18 mouse cellular contexts compared by ENCODE assay signal in genomic region chr8:117458440-117458839, GRCm38 (mm10). TPM values are rescaled to one million over a fixed set of nuclear protein-coding genes. Genes with fewer than 3 reads are reported as not detected.
A peak's percentile ranks its signal among the peaks of the same experiment; 100 is the strongest.
DNase-seq lines count a peak whose midpoint lies in the region; ATAC-seq and TF ChIP-seq lines count a peak whose summit lies in the region.
"Had no signal": no experiment of that assay in that cellular context is flagged by ENCODE, and none has a peak within 500 bp of the region (broad histone marks: within the 10 kb centered on the region; RNA-seq: fewer than 3 reads in every experiment).

No protein-coding gene starts in this region.

- no peak overlapping the region for H3K4me3 ChIP-seq in lung, embryonic 14.5 days (ENCODE audit: low read depth, low read length)
- H3K4me3 ChIP-seq in lung, adult 2 months (replicated peaks; ENCODE audit: extremely low read depth, low read depth, low read length) = no peak overlapping the region
- H3K4me3 ChIP-seq in hindbrain, embryonic 13.5 days = no peak overlapping the region
- H3K4me3 ChIP-seq in limb, embryonic 12.5 days (replicated peaks) = no peak overlapping the region
- H3K4me3 ChIP-seq: embryonic facial prominence, embryonic 15.5 days; midbrain, embryonic 15.5 days had no signal

- intact Hi-C loops in left cerebral cortex, postnatal 14 days (cut with DNase I) = no loop called here

- no peaks in the 10 kb centered on the region for H3K9me3 ChIP-seq in lung, embryonic 14.5 days (ENCODE audit: low read depth, low read length)
- no peaks in the 10 kb centered on the region for H3K9me3 ChIP-seq in hindbrain, embryonic 13.5 days
- no peaks in the 10 kb centered on the region for H3K9me3 ChIP-seq in limb, embryonic 12.5 days
- H3K9me3 ChIP-seq: embryonic facial prominence, embryonic 15.5 days; midbrain, embryonic 15.5 days had no signal

- H3K27me3 ChIP-seq in lung, embryonic 14.5 days (ENCODE audit: insufficient read depth, low read length) = no peaks in the 10 kb centered on the region
- no peaks in the 10 kb centered on the region for H3K27me3 ChIP-seq in hindbrain, embryonic 13.5 days
- H3K27me3 ChIP-seq in limb, embryonic 12.5 days = no peaks in the 10 kb centered on the region
- H3K27me3 ChIP-seq: embryonic facial prominence, embryonic 15.5 days; midbrain, embryonic 15.5 days had no signal

- no peak overlapping the region for H3K4me2 ChIP-seq in lung, embryonic 14.5 days
- no peak overlapping the region for H3K4me2 ChIP-seq in hindbrain, embryonic 13.5 days
- H3K4me2 ChIP-seq in limb, embryonic 12.5 days = no peak overlapping the region
- H3K4me2 ChIP-seq: embryonic facial prominence, embryonic 15.5 days; midbrain, embryonic 15.5 days had no signal

- no peak for TF ChIP-seq CTCF in lung, embryonic 14.5 days (IDR thresholded peaks at IDR 0.05; ENCODE audit: low read depth)
- no peak for TF ChIP-seq CTCF in lung, adult 2 months (IDR thresholded peaks at IDR 0.05; ENCODE audit: insufficient read depth, low read length)

- 0 out of 2 replicates have a peak, but pooled peaks have one; percentile 53 for ATAC-seq in lung, embryonic 14.5 days (ENCODE audit: insufficient read depth)
- ATAC-seq in hindbrain, embryonic 13.5 days (ENCODE audit: low FRiP score) = no peak
- ATAC-seq in limb, embryonic 12.5 days (ENCODE audit: insufficient number of reproducible peaks, insufficient read depth, low FRiP score, low TSS enrichment, low read depth) = no peak
- ATAC-seq: midbrain, embryonic 15.5 days had no signal

- 53% methylated on average over 4 of the region's 5 CpGs for WGBS in lung, embryonic 14.5 days
- 42% methylated on average over 5 of the region's 5 CpGs for WGBS in lung, adult 2 months
- 65% methylated on average over 4 of the region's 5 CpGs for WGBS in hindbrain, embryonic 13.5 days
- WGBS in limb, embryonic 12.5 days = 62% methylated on average over 5 of the region's 5 CpGs

- TF ChIP-seq POLR2A in lung, adult 2 months (IDR thresholded peaks at IDR 0.05; ENCODE audit: borderline replicate concordance, extremely low read depth, low read depth, low read length) = no peak

- H3K27ac ChIP-seq in lung, embryonic 14.5 days (ENCODE audit: low read depth) = no peak overlapping the region
- peak overlapping the region; percentile 49; the same call in 1 of the 2 replicates for H3K27ac ChIP-seq in hindbrain, embryonic 13.5 days
- H3K27ac ChIP-seq in limb, embryonic 12.5 days = 0 out of 2 replicates have a peak overlapping the region, but pooled peaks have one; percentile 12
- H3K27ac ChIP-seq: embryonic facial prominence, embryonic 15.5 days; midbrain, embryonic 15.5 days had no signal

- no peaks in the 10 kb centered on the region for H3K4me1 ChIP-seq in lung, embryonic 14.5 days (ENCODE audit: insufficient read depth)
- H3K4me1 ChIP-seq in lung, adult 2 months (ENCODE audit: control insufficient read depth, insufficient read depth, low read length) = no peaks in the 10 kb centered on the region
- peaks cover 23% of the 10 kb centered on the region for H3K4me1 ChIP-seq in hindbrain, embryonic 13.5 days (replicated peaks)
- peaks cover 9% of the 10 kb centered on the region for H3K4me1 ChIP-seq in limb, embryonic 12.5 days (replicated peaks)
- H3K4me1 ChIP-seq: embryonic facial prominence, embryonic 15.5 days had no signal

- H3K9ac ChIP-seq in lung, embryonic 14.5 days = no peak overlapping the region
- no peak overlapping the region for H3K9ac ChIP-seq in hindbrain, embryonic 13.5 days
- no peak overlapping the region for H3K9ac ChIP-seq in limb, embryonic 12.5 days (replicated peaks)
- H3K9ac ChIP-seq: embryonic facial prominence, embryonic 15.5 days; midbrain, embryonic 15.5 days had no signal

- peaks cover 44% of the 10 kb centered on the region for H3K36me3 ChIP-seq in lung, embryonic 14.5 days (ENCODE audit: insufficient read depth)
- peaks cover 51% of the 10 kb centered on the region for H3K36me3 ChIP-seq in hindbrain, embryonic 13.5 days
- peaks cover 60% of the 10 kb centered on the region for H3K36me3 ChIP-seq in limb, embryonic 12.5 days

- peak; percentile 37 for DNase-seq in lung, embryonic 14.5 days
- DNase-seq in lung, adult 2 months = no peak
- peak; percentile 34 for DNase-seq in embryo, embryonic 11 days
- DNase-seq in layer of hippocampus, adult 9-11 months = no peak
- DNase-seq in left cerebral cortex, postnatal 14 days (ENCODE audit: low spot score in 2 of 2) = no peak
- DNase-seq in Muller cell, postnatal 12 days (ENCODE audit: inconsistent ontology term) = no peak
- DNase-seq: adrenal gland, adult 8-10 months; cerebellum, adult 11 months; cerebellum, postnatal 25 days; gastrocnemius, postnatal 14 days; kidney, adult 9 months; left cerebral cortex, postnatal 4 days; right cerebral cortex, adult 18-20 months; thymus, adult 18-20 months had no signal

RNA-seq across cellular contexts. Expression of gene Plcg2, which starts 39.7 kb away (rescaled TPM):
- polyA plus RNA-seq in lung, embryonic 14.5 days (2014; fragmentation: Nextera tagmentation; extraction: Ambion mirVana) = 3.2 and 4.2 TPM in 2 replicates
- 9.6 and 11.5 TPM in 2 replicates for polyA plus RNA-seq in lung, adult 2 months (2012; rRNA removed)
- polyA plus RNA-seq in hindbrain, embryonic 13.5 days (2015; fragmentation: Nextera tagmentation; extraction: Ambion mirVana) = 1.3 and 1.6 TPM in 2 replicates
- 2.4 and 2.6 TPM in 2 replicates for polyA plus RNA-seq in limb, embryonic 12.5 days (2016; fragmentation: Nextera tagmentation; extraction: Ambion mirVana)
- total RNA-seq in left cerebral cortex, postnatal 14 days (2021) = 1 to 10 TPM; 2.9 TPM

Comparison
In these comparisons a context has a peak if more than half of its experiments do, and no peak if none do; other contexts are left out.
1. DNase-seq: peak in lung, embryonic 14.5 days (single experiment) and embryo, embryonic 11 days (single experiment); none in lung, adult 2 months (single experiment), layer of hippocampus, adult 9-11 months (single experiment), left cerebral cortex, postnatal 14 days (0 of 2) and Muller cell, postnatal 12 days (single experiment).